Mouse (Mus musculus) heart, postnatal 14 days (tissue): Measurements from ENCODE around the gene Maff. TPM values are rescaled to one million over a fixed set of nuclear protein-coding genes. Genes with fewer than 3 reads are reported as not detected.

ENCODE experiments used
- DNase-seq, 2 experiments: peaks; one replicate each; pipeline ENCODE4 v3.0.0; 2021 to 2022
- intact Hi-C: fragments of 180-260 bp; cut with DNase I; formaldehyde crosslinking; loops from one replicate; pipeline ENCODE4 v1.15.1; 2025
- long read RNA-seq, 2 experiments: library from polyadenylated mRNA; stranded (forward); transcript quantifications; one replicate each; pipeline ENCODE4 v2.0.0; 2021
- total RNA-seq, 2 experiments: library from RNA; stranded (reverse); gene quantifications; 2 replicates each; pipeline ENCODE4 v1.2.3; 2021

Maff gene
- total RNA-seq, result 1 to 10 TPM; 6.2 to 6.9 TPM
- long read RNA-seq, experiment 1, partial matches to known transcripts, result 0 of 1 reads
- long read RNA-seq, experiment 1, other reads (novel, unspliced or antisense), result 0 of 1 reads
- long read RNA-seq, experiment 2, partial matches to known transcripts, result 0 of 1 reads
- long read RNA-seq, experiment 2, other reads (novel, unspliced or antisense), result 1 of 1 reads

- no peak for DNase-seq
Measured at GRCm38 (mm10) chr15:79346051-79346793, at the start of gene Maff. Gene Maff (plus strand): TSS chr15:79346621.

GRCm38 (mm10) chr15:79298553-79298952 lies 47.9 kb upstream of the Maff start:
- intact Hi-C loops, result no loop called here
- no peak for DNase-seq

More at GRCm38 (mm10) chr15:79346051-79346793, at the start of gene Maff:
- intact Hi-C loops, result no loop called here

DNA sequence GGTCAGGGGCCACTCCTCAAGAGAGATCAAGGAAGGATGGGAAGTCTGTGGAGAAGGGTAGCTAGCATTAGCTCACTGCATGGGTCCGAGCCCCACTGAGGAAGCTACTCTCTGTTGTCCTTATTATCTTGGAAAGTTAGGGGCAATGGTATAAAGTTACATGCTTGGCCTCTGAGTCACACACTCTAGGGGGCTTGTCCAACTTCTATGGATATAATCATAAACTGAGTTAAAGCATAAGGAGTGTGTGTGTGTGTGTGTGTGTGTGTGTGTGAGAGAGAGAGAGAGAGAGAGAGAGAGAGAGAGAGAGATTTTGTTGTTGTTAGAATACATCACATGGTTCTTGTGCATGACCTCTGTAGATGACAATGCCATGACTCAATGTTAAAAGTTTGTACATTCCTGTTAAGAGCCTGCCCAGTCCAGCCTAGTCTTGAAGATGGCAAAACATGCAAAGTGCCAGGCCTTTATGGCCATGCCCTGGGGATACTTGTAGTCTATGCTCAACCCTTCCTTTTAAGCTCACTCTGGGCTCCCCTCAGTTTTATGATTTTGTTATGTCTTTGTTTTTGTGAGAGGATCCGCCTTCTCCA lies 46.8 kb upstream of the Maff start:
- intact Hi-C loops, result no loop called here
- no peak for DNase-seq

GRCm38 (mm10) chr15:79303725-79304124 lies 42.7 kb upstream of the Maff start:
- intact Hi-C loops, result no loop called here
- peak in 1 of 2 experiments; percentile 26 for DNase-seq

DNA sequence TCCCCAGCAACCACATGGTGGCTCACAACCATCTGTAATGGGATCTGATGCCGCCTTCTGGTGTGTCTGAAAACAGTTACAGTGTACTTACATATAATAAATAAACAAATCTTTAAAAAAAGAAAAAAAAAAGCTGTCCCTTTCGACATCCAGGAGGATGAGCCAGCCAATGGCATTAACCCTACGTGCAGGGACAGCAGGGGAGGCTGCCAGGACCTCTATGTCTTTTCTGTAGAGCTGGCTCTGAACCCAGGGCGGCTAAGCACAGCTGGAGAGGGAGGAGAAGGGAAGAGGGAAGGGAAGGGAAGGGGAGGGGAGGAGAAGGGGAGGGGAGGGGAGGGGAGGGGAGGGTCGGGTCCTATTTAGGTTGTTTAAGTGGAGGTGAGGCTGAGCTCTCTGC lies 41.6 kb upstream of the Maff start:
- intact Hi-C loops, result no loop called here
- DNase-seq, result no peak

- DNase-seq, result peak in 1 of 2 experiments; percentile 26
Measured at GRCm38 (mm10) chr15:79306043-79306637, 40.3 kb upstream of the Maff start.

GRCm38 (mm10) chr15:79307861-79308260 lies 38.6 kb upstream of the Maff start:
- intact Hi-C loops, result no loop called here
- no peak for DNase-seq

More at GRCm38 (mm10) chr15:79306043-79306637, 40.3 kb upstream of the Maff start:
- intact Hi-C loops, result no loop called here

DNA sequence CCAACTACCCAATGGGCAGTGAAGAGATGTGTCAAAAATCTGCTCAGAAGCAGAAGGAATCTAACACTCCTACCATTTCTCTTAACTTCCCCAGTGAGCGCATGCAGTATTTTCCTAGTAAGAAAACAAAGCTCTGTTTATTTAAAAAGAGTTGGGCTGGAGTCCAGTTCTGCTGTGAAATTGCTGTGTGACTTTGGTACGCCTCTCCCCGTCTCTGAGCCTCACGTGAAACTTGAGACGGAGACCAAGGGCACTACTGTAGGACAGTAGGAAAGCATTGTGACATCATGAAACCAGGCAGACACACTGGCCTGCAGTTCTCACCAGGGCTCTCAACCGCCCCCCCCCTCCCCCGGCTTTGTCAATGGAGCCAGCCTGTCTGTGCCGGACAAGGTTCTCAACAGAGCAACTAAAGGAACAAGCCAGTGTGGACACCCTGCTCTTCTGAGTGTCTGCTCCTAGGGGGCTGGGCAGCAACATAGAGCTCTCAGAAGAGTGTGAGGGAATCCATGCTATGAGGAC lies 32.5 kb upstream of the Maff start:
- DNase-seq, result no peak
- intact Hi-C loops, result no loop called here

GRCm38 (mm10) chr15:79321733-79322190 lies 24.7 kb upstream of the Maff start:
- no peak for DNase-seq
- intact Hi-C loops, result loop anchor here (2.0 kb wide), 1 partner anchor 27 kb away; no protein-coding TSS in a partner anchor

DNA sequence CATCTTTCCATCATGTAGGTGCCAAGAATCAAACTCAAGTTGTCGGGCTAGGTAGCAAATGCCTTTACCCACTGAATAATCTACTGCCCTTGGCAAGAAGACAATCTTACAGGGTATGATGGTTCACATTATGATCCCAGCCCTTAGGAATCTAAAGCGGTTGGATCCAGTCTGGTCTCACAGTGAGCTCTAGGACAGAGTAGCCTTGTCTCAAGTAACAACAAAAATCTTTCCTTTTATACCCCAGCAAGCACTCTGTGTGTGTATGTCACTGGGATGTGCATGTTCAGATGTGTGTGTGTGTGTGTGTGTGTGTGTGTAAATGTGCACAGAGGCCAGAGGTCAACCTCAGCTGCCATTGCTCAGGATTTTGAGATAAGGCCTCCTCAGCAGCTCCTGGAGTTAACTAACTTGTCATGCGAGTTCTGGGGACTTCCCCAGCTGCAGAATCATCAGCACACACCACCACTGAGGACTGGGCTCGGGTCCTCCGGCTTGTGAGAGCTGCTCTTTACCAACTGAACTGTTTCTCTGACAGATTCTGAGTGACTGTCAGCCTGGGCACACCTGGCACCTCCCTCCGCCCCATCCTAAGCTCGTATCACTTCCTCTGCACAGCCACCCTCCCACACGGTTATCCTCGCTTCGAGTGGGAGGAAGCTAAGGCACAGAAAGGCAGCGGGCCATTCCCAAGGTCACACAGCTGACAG lies 24.0 kb upstream of the Maff start:
- no peak for DNase-seq
- intact Hi-C loops, result loop anchor here (2.0 kb wide), 1 partner anchor 26 kb away; no protein-coding TSS in a partner anchor

- intact Hi-C loops, result loop anchor here (2.0 kb wide), 1 partner anchor 26 kb away; no protein-coding TSS in a partner anchor
- peak; percentile 85 for DNase-seq
Measured at GRCm38 (mm10) chr15:79322991-79323790, 23.2 kb upstream of the Maff start.

- no peak for DNase-seq
- intact Hi-C loops, result loop anchor here (2.0 kb wide), 1 partner anchor 25 kb away; no protein-coding TSS in a partner anchor
Measured at GRCm38 (mm10) chr15:79323791-79324155, 22.6 kb upstream of the Maff start.

GRCm38 (mm10) chr15:79324373-79324772 lies 22.0 kb upstream of the Maff start:
- DNase-seq, result no peak
- intact Hi-C loops, result no loop called here

- intact Hi-C loops, result no loop called here
- no peak for DNase-seq
Measured at GRCm38 (mm10) chr15:79325742-79326141, 20.7 kb upstream of the Maff start.

DNA sequence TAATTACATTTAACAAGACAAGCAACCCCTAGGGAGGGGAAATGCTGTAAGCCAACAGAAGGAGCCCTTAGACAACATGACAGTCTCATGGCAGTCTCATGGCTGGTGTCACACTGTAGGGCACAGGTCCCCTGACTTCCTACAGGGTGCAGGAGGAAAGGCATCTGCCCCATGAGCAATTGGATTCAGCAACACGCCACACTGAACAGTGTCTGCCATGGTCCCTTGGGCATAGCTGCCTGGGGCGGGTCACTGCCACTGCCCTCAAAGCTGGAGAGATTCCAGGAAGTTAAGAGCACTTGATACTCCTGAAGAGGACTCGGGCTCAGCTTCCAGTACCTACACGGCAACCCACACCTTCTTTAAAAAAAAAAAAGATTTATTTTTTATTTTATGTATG lies 20.2 kb upstream of the Maff start:
- intact Hi-C loops, result no loop called here
- no peak for DNase-seq

DNA sequence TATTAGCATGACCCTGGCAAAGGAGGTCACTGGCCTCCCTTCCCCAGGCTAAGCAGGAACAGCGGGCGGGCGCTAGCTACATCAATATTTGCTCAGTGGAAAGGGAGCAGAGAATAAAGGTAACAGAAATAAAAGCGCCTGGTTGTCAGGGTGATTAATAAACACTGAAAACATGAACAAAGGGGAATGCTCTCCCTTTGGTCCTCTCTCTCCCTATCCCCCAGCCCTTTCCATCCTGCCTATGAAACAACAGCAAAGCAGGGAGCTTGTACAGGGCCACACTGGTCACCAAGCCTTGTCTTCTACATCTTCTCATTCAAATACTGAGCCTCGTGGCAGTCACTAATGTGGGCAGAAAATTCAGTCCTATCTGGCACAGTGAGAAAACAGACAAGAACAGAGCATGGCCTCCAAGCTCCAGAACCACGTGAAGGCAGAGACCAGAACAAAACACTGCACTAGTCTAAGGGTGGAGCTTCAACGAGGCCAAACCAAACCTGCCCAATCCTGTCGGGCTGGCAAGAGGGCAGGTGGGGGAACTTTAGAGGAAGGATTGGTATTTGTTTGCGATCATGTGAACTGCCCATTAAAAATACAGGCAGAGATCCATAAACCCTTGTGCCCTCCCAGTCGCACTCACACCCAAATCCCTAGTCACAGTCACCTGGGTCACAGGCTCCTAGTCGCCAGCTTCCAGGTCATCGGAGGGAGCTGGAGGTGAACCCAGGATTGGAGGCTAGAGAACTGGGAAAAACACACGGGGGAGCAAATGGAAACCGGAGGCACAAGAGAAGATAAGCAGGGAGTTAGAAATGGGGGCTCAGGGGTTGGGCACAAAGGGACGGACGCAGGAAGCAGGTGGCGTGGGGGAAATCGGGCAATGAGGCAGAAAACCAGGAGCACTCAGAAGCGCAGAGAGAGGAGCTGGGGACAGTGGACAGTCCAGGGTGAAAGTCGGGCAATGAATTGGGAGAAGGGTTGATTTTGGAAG lies 19.2 kb upstream of the Maff start:
- intact Hi-C loops, result no loop called here
- no peak for DNase-seq

- DNase-seq, result peak; percentile 97 to 98
- intact Hi-C loops, result no loop called here
Measured at GRCm38 (mm10) chr15:79328058-79328938, 18.1 kb upstream of the Maff start, which contains the start of gene Pla2g6. Gene Pla2g6 (minus strand): TSS chr15:79328390.
